Mouse (Mus musculus) layer of hippocampus, adult 2 months (tissue): Measurements from ENCODE around the gene Arhgap4. TPM values are rescaled to one million over a fixed set of nuclear protein-coding genes. Genes with fewer than 3 reads are reported as not detected.

ENCODE experiments used
- DNase-seq, 2 experiments: peaks; one replicate each; pipeline ENCODE4 v3.0.0; 2022; ENCODE audit warnings: low spot score in 2 of 2
- H3K27ac ChIP-seq: fragments of 200-600 bp; 2 replicates; pipeline ENCODE4 v1.8.1; 2022
- H3K4me3 ChIP-seq: fragments of 200-600 bp; 2 replicates; pipeline ENCODE4 v1.8.1; 2022; ENCODE audit warnings: mild to moderate bottlenecking
- CTCF ChIP-seq: fragments of 200-600 bp; conservative IDR thresholded peaks from 2 replicates; pipeline ENCODE4 v1.8.1; 2022; ENCODE audit warnings: antibody characterized with exemption, mild to moderate bottlenecking, moderate library complexity
- total RNA-seq, 2 experiments: library from RNA; stranded (reverse); gene quantifications; 2 replicates each; pipeline ENCODE4 v1.2.3; 2021

The Arhgap4 gene
- total RNA-seq, 2 experiments from 2014 or later: 5.3 to 7.2 TPM

GRCm38 (mm10) chrX:73867852-73868251 is 53.8 kb downstream of the Arhgap4 start:
- H3K27ac ChIP-seq: no peak overlapping the region; the same call in 1 of the 2 replicates
- DNase-seq: no peak

GRCm38 (mm10) chrX:73867256-73867655 is 54.4 kb downstream of the Arhgap4 start:
- no peak overlapping the region; the same call in 1 of the 2 replicates for H3K27ac ChIP-seq
- no peak overlapping the region for H3K4me3 ChIP-seq
- no peak for DNase-seq
- no peak for TF ChIP-seq CTCF

More at GRCm38 (mm10) chrX:73867852-73868251, 53.8 kb downstream of the Arhgap4 start:
- no peak for TF ChIP-seq CTCF
- H3K4me3 ChIP-seq: no peak overlapping the region

GRCm38 (mm10) chrX:73864692-73865091 is 57.0 kb downstream of the Arhgap4 start:
- no peak overlapping the region for H3K27ac ChIP-seq
- TF ChIP-seq CTCF: no peak
- no peak overlapping the region for H3K4me3 ChIP-seq
- no peak for DNase-seq

- H3K4me3 ChIP-seq: no peak overlapping the region
- no peak for TF ChIP-seq CTCF
These were observed 66.6 kb downstream of the Arhgap4 start for GRCm38 (mm10) chrX:73855087-73855408.

GRCm38 (mm10) chrX:73854326-73855086 is 67.2 kb downstream of the Arhgap4 start:
- H3K4me3 ChIP-seq: no peak overlapping the region
- no peak for TF ChIP-seq CTCF
- no peak for DNase-seq
- H3K27ac ChIP-seq: no peak overlapping the region

More at GRCm38 (mm10) chrX:73855087-73855408, 66.6 kb downstream of the Arhgap4 start:
- DNase-seq: no peak
- no peak overlapping the region for H3K27ac ChIP-seq

Other genes starting within 250 kb of the Arhgap4 start
- gene Slc6a8, start 248.7 kb downstream of the Arhgap4 start, total RNA-seq: 10 to 100 TPM; 95.0 to 95.5 TPM
- gene Bcap31, start 205.7 kb downstream of the Arhgap4 start, total RNA-seq: 10 to 100 TPM; 72.3 to 77.8 TPM
- gene Abcd1, start 205.3 kb downstream of the Arhgap4 start, total RNA-seq: 10 to 100 TPM; 11.2 to 11.8 TPM
- 10 to 100 TPM; 11.2 to 12.1 TPM for gene Plxnb3, start 164.8 kb downstream of the Arhgap4 start, total RNA-seq
- gene Srpk3, start 147.5 kb downstream of the Arhgap4 start, total RNA-seq: 1 to 10 TPM; 3.9 to 4.3 TPM
- 100 to 1,000 TPM; 207 to 209 TPM for gene Idh3g, start 135.0 kb downstream of the Arhgap4 start, total RNA-seq
- 10 to 100 TPM; 89.1 to 94.1 TPM for gene Ssr4, start 134.8 kb downstream of the Arhgap4 start, total RNA-seq
- gene Pdzd4, start 96.9 kb downstream of the Arhgap4 start, total RNA-seq: 100 to 1,000 TPM in 1 of 2 experiments, 10 to 100 TPM in 1; 93.3 to 107 TPM
- gene Avpr2, start 29.8 kb downstream of the Arhgap4 start, total RNA-seq: not detected
- gene L1cam, start 25.8 kb downstream of the Arhgap4 start, total RNA-seq: 100 to 1,000 TPM; 118 to 139 TPM
- 10 to 100 TPM; 68.0 to 72.0 TPM for gene Naa10, start 74 bp upstream of the Arhgap4 start, total RNA-seq
- 1 to 10 TPM; 4.5 to 6.2 TPM for gene Renbp, start 9.0 kb upstream of the Arhgap4 start, total RNA-seq
- gene Hcfc1, start 44.5 kb upstream of the Arhgap4 start, total RNA-seq: 10 to 100 TPM; 76.4 to 79.2 TPM
- 10 to 100 TPM; 59.3 to 62.6 TPM for gene Irak1, start 102.0 kb upstream of the Arhgap4 start, total RNA-seq
- 1 to 10 TPM in 1 of 2 experiments, not detected in 1; 1.1 TPM for gene Opn1mw, start 205.6 kb upstream of the Arhgap4 start, total RNA-seq
- 10 to 100 TPM; 90.6 to 94.2 TPM for gene Mecp2, start 213.5 kb upstream of the Arhgap4 start, total RNA-seq
- not detected for gene Tex28, start 246.0 kb upstream of the Arhgap4 start, total RNA-seq